Mouse (Mus musculus) hindbrain, embryonic 16.5 days (tissue): ENCODE results near the gene Shisal2b. TPM values are rescaled to one million over a fixed set of nuclear protein-coding genes. Genes with fewer than 3 reads are reported as not detected.

Experiments
- ATAC-seq: fragments of 200-750 bp; cut with Nextera tagmentation; 2 replicates; pipeline ENCODE4 v1.8.0; 2017; ENCODE audit warnings: moderate TSS enrichment, moderate library complexity
- H3K27ac ChIP-seq: fragments of 300-500 bp; sonication (generic); 2 replicates; pipeline ENCODE4 v1.5.1; 2014; ENCODE audit warnings: low read depth, mild to moderate bottlenecking, control low read depth, low read length, moderate library complexity
- H3K27me3 ChIP-seq: fragments of 300-500 bp; sonication (generic); replicated peaks from 2 replicates; pipeline ENCODE4 v1.6.1; 2014; ENCODE audit warnings: low read length; ENCODE audit not compliant: control insufficient read depth, insufficient read depth
- H3K36me3 ChIP-seq: fragments of 300-500 bp; sonication (generic); 2 replicates; pipeline ENCODE4 v1.6.1; 2014; ENCODE audit warnings: mild to moderate bottlenecking, low read length, moderate library complexity, mixed read lengths; ENCODE audit not compliant: control insufficient read depth, insufficient read depth
- H3K4me1 ChIP-seq: fragments of 300-500 bp; sonication (generic); 2 replicates; pipeline ENCODE4 v1.6.1; 2014; ENCODE audit warnings: low read depth, low read length; ENCODE audit not compliant: control insufficient read depth, insufficient read depth
- H3K4me2 ChIP-seq: fragments of 300-500 bp; sonication (generic); 2 replicates; pipeline ENCODE4 v1.6.1; 2014; ENCODE audit warnings: mild to moderate bottlenecking, low read length, control low read depth, moderate library complexity
- H3K4me3 ChIP-seq: fragments of 300-500 bp; sonication (generic); 2 replicates; pipeline ENCODE4 v1.5.1; 2014; ENCODE audit warnings: mild to moderate bottlenecking, low read length, control low read depth, moderate library complexity
- H3K9ac ChIP-seq: fragments of 300-500 bp; sonication (generic); 2 replicates; pipeline ENCODE4 v1.6.1; 2014; ENCODE audit warnings: low read depth, mild to moderate bottlenecking, control low read depth, low read length, moderate library complexity
- H3K9me3 ChIP-seq: fragments of 300-500 bp; sonication (generic); 2 replicates; pipeline ENCODE4 v1.6.1; 2014; ENCODE audit warnings: mild to moderate bottlenecking, low read length, moderate library complexity; ENCODE audit not compliant: control insufficient read depth
- WGBS: fragments of 180-500 bp; shearing (Covaris S2); extraction: QIAGEN DNeasy Blood & Tissue Kit; methylation state at CpG from one replicate; pipeline ENCODE4 v1.1.7; 2014; 5-methylcytosine and 5-hydroxymethylcytosine counted together
- polyA plus RNA-seq: library from polyadenylated mRNA; unstranded; fragments of >200 nt; fragmentation: Nextera tagmentation; extraction: Ambion mirVana; gene quantifications from 2 replicates; pipeline ENCODE4 v1.2.1, GENCODE M21; 2015

Shisal2b gene
- polyA plus RNA-seq, 1 experiment from 2014 or later, result 2.6 TPM

DNA sequence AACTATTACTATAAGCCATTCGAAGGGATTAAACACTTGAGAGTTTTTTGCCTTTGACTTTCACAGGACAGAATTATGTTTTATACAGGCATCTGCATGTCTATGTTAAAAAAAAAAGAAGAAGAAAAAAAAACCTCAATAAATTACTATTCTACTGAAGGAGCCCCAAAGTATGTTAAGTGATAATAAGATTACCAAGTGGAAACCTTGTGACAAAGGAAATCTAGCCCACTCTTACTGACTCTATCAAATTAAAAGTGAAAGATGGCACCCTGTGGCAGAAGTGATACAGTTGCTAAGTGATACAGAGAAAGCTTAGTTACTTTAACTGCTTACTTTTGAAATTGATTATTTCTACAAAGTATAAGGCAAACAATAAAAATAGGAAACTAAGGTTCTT lies 41.8 kb downstream of the Shisal2b start:
- H3K27ac ChIP-seq, result no peak overlapping the region
- 95% methylated on average over 1 of the region's 1 CpGs for WGBS

DNA sequence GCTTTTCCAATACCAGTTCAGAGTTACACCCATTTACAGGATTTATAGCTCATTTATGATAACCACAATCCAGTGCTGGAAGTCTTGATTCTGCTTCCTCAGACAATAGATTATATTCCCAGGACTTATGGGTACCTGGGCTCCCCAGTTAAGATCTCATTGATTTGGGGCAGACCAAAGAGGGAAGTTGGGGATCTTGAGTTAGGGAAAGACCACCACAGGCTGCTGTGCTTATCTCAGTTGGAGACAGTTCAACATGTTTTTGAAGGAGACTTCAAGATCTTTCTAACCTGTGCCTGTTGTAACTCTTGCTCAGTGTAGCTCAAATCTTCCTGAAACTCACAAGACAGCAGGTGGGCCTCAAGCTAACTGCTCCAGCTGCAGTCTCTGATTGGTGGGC lies 42.5 kb downstream of the Shisal2b start:
- Histone ChIP-seq H3K27ac (no peak overlapping the region), H3K4me1 (peaks cover 9% of the 10 kb centered on the region), H3K9ac (no peak overlapping the region), H3K4me3 (no peak overlapping the region), H3K36me3 (no peaks in the 10 kb centered on the region), H3K4me2 (no peak overlapping the region), H3K9me3 (no peaks in the 10 kb centered on the region), H3K27me3 (no peaks in the 10 kb centered on the region)
- ATAC-seq, result no peak

More for the DNA sequence above, 41.8 kb downstream of the Shisal2b start:
- Histone ChIP-seq H3K4me1 (peaks cover 9% of the 10 kb centered on the region; the same call in 1 of the 2 replicates), H3K9ac (no peak overlapping the region), H3K4me2 (no peak overlapping the region; the same call in 1 of the 2 replicates), H3K4me3 (no peak overlapping the region), H3K9me3 (no peaks in the 10 kb centered on the region), H3K27me3 (no peaks in the 10 kb centered on the region), H3K36me3 (peaks cover under 1% of the 10 kb centered on the region; the same call in 1 of the 2 replicates)
- no peak for ATAC-seq

DNA sequence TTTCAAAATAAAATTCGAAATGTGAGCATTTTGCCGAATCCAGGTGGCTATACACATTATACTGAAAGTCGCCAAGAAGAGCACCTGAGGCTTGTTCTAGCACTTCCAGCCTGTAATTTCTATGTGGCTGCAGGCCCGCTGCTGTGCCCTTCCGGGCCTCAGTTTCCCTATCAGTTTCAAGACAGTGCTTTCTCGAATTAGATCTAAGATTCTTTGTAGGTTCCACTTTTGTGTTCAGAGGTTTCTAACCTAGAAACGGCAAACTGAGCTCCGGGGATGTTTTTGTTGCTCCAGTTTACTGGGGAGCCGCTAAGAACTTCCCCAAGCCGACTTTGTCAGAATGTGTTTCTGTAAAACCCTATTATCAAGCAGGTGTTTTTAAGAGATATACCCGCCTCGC lies 46.0 kb downstream of the Shisal2b start:
- no peak for ATAC-seq
- Histone ChIP-seq H3K27me3 (no peaks in the 10 kb centered on the region), H3K4me1 (peaks cover 16% of the 10 kb centered on the region), H3K27ac (no peak overlapping the region), H3K4me3 (peak overlapping the region; percentile 74), H3K9me3 (no peaks in the 10 kb centered on the region), H3K9ac (peak overlapping the region; percentile 89), H3K4me2 (peak overlapping the region; percentile 54), H3K36me3 (no peaks in the 10 kb centered on the region)
- 56% methylated on average over 12 of the region's 12 CpGs for WGBS

DNA sequence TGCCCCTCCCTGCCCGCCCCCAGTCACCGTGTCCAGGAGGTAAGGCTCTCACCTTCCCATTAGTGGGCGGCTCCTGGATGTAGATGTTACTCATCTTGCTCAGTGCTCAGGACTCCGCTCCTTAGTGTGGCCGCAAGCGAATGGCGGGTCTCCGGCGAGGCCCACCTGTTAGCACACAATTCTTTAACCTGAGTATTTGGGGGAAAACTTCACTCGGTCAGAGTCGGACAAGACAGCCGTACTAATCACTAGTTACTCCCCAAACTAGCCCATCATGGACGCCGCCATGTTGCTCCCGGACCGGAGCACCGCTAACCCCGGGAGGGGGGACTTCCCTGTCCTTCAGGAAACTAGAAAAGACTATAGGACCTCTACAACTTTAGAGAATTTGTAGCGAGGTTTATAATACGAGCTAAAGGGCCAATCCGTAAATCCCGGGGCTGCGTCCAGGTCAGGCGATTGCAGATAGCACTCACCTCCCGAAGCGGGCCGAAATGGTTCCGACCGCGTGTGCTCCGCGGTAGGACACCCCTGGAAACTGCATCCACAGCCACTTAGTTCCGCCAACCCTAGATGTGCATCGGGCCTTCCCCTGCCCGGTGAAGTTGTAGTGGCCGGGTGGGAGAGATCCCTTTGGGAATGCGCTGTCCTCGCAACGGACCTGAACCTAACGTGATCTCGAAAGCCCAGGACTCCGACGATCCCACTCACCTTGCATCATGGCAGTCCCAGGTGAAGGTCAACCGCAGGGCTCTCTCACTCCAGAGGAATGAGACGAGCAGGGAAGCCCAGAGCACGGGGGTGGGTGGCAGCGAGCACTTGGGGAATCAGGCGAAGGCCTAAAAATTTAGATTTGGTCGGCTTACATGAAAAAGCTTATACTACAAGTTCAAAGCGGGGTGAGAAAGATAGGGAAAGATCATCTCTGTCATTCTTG lies 46.8 kb downstream of the Shisal2b start, which contains the start of gene Cwc27:
TSS of gene Cwc27 (minus strand) at position 508 of the 937 bp plus-strand sequence.
- ATAC-seq, result peak; percentile 98
- Histone ChIP-seq H3K9ac (peak within 1 kb of the TSS; percentile 89), H3K4me2 (peak within 1 kb of the TSS; percentile 54), H3K4me3 (peak within 1 kb of the TSS; percentile 74), H3K27me3 (no peaks in the 10 kb centered on the region), H3K27ac (peak within 1 kb of the TSS; percentile 84), H3K36me3 (no peaks in the 10 kb centered on the region), H3K9me3 (no peaks in the 10 kb centered on the region), H3K4me1 (peaks cover 16% of the 10 kb centered on the region)
- WGBS, result under 1% methylated on average over 50 of the region's 50 CpGs

DNA sequence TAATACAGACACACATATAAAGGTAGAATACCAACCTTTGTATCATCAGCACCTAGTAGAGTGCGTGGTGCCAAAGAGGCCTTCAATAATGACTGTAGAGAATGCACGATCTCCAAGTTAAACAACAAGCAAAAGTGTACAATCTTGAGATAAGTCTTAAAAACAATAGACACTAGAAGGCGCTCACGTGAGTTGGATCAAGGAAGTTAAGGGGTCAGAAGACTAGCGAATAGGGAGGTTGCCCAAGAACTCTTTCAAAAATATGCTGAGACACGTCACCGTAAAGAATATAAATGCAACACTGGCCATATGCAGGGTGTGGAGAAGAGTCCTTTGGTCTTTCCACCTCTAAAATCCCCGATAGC lies 47.4 kb downstream of the Shisal2b start:
- H3K9me3 ChIP-seq, result no peaks in the 10 kb centered on the region
- no peak; the same call in 1 of the 2 replicates for ATAC-seq
- H3K36me3 ChIP-seq, result no peaks in the 10 kb centered on the region
- peak overlapping the region; percentile 89 for H3K9ac ChIP-seq
- no peaks in the 10 kb centered on the region for H3K27me3 ChIP-seq
- H3K4me1 ChIP-seq, result peaks cover 16% of the 10 kb centered on the region
- peak overlapping the region; percentile 84 for H3K27ac ChIP-seq
- peak overlapping the region; percentile 74 for H3K4me3 ChIP-seq
- WGBS, result 9% methylated on average over 8 of the region's 8 CpGs
- H3K4me2 ChIP-seq, result peak overlapping the region; percentile 54

DNA sequence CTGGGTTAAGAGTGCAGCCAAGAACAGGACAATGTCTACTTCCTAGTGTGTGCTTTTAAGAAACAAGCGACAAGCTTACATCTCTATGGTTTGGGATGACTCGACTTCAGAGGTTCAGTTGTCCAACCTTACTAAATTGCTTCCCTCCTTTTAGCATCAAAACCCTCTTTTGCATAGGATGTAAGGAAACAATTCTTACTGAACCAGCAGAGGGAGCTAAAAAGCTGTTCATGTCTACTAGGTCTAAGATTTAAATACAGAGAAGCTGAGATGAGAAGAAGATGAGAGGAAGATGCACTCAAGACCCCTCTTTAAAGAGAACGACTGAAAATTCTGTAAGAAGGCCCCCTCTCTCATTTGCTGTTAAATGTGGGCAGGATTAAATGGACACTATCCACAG lies 58.0 kb downstream of the Shisal2b start:
- no peak for ATAC-seq
- H3K36me3 ChIP-seq, result peaks cover 4% of the 10 kb centered on the region
- H3K9me3 ChIP-seq, result no peaks in the 10 kb centered on the region
- no peak overlapping the region for H3K4me3 ChIP-seq
- no peaks in the 10 kb centered on the region for H3K4me1 ChIP-seq
- H3K27ac ChIP-seq, result no peak overlapping the region
- WGBS, result 58% methylated on average over 3 of the region's 3 CpGs
- no peaks in the 10 kb centered on the region for H3K27me3 ChIP-seq
- H3K4me2 ChIP-seq, result no peak overlapping the region
- no peak overlapping the region for H3K9ac ChIP-seq

DNA sequence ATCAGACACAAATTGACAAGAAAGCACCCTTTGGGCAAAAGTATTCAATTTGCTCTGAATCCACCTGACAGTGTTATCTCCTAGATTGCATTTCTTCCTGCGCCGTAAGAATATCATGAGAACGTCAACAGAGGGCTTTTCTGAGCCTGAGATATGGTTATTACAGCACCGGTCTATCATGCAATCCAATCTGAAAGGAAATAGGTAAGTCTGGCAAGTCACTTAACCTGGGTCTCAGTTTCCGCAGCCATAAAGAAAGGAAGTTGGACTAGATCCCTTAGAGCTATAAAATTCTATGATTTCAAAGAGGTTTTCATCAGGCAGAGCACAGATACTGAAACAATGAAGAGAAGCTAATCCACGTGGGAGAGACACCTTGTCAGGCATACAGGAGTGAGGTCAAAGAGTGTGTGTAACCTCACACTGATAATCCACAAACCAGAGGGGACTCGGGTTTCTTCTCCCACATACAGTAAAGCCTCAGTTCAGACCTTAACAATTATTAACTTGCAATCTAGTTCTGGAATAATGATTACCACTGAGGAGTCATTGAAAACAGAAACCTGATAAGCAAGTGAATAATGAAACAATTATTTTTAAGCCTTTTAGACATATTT lies 64.0 kb downstream of the Shisal2b start:
- H3K9me3 ChIP-seq, result no peaks in the 10 kb centered on the region
- H3K27ac ChIP-seq, result no peak overlapping the region
- no peak overlapping the region for H3K4me3 ChIP-seq
- H3K4me1 ChIP-seq, result no peaks in the 10 kb centered on the region
- no peak overlapping the region for H3K4me2 ChIP-seq
- ATAC-seq, result no peak
- no peaks in the 10 kb centered on the region for H3K27me3 ChIP-seq
- 88% methylated on average over 7 of the region's 7 CpGs for WGBS
- H3K36me3 ChIP-seq, result peaks cover 6% of the 10 kb centered on the region
- no peak overlapping the region for H3K9ac ChIP-seq

DNA sequence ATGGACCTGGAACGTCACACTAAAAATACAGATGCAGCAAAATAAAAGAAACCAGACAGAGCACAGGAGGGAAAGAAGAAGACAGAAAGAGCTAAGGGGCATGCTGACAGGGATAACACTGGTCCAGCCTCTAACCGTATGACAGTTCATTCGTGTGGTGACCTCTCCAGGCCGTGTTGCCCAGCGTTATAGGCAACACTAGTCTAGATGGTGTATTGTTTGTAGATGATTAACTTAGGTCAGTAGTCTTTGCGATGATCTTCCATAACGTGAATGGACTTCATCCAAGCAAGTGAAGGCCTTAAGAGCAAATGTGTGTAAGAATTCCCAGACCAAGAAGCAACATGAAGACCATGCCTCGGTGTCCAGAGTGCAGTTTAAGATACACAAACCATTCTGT lies 64.6 kb downstream of the Shisal2b start:
- WGBS, result 96% methylated on average over 8 of the region's 8 CpGs
- peaks cover 6% of the 10 kb centered on the region for H3K36me3 ChIP-seq
- H3K9me3 ChIP-seq, result no peaks in the 10 kb centered on the region

More for the DNA sequence above, 64.6 kb downstream of the Shisal2b start:
- Histone ChIP-seq H3K4me2 (no peak overlapping the region), H3K27ac (no peak overlapping the region), H3K27me3 (no peaks in the 10 kb centered on the region), H3K4me1 (no peaks in the 10 kb centered on the region), H3K4me3 (no peak overlapping the region), H3K9ac (no peak overlapping the region)
- ATAC-seq, result no peak
